Mouse (Mus musculus) left cerebral cortex, postnatal 4 days (tissue): ENCODE measurements around the gene Arhgap20. TPM values are rescaled to one million over a fixed set of nuclear protein-coding genes. Genes with fewer than 3 reads are reported as not detected.

ENCODE experiments used
- total RNA-seq, 2 experiments: library from RNA; stranded (reverse); gene quantifications; 2 replicates each; pipeline ENCODE4 v1.2.3; 2021

The Arhgap20 gene
- total RNA-seq, 2 experiments from 2014 or later: 87.2 to 93.1 TPM

Other genes with a start within 250 kb of the Arhgap20 start
- 10 to 100 TPM; 15.2 to 16.0 TPM for gene Fdx1, start 198.2 kb downstream of the Arhgap20 start, total RNA-seq